Mouse (Mus musculus): ENCODE results near the gene Cpt1c. TPM values are rescaled to one million over a fixed set of nuclear protein-coding genes. Genes with fewer than 3 reads are reported as not detected.

Gene Cpt1c
- total RNA-seq, 2 experiments from 2014 or later = 10.3 to 10.8 TPM

DNA sequence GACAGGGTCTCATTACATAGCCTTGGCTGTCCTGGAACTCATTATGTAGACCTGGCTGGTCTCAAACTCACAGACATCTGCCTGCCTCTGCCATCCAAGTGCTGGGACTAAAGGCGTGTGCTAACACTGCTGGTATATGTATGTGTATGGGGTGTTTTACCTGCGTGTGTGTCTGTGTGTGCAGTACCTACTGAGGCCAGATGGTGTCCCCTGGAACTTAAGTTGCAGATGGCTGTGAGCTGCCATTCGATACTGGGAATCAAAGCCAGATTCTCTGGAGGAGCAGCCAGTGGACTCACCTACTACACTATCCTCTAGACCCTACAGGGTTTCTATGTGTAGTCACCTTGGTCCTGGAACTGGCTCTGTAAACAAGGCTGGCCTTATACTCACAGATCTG lies 49.2 kb downstream of the Cpt1c start:
- DNase-seq (ENCODE audit: low spot score in 2 of 2) = no peak

DNA sequence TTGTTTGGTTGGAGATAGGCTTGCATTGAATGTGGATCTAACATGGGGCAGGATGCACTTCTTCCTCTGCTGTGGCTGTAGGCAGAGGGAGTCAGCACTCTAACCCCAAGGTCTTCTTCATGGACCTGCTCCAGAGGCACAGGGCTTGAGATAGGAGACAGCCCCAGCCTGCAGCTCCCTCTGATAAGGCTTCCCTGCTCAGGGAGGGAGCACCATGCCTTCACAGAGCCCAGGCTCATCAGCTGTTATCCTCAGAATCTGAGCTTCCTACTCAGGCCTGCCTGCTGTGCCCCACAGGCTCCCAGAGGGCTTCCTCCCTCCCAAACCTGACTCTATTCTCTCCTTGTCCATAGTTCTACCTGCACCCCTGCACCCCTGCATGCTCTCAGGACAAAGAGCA lies 52.1 kb downstream of the Cpt1c start:
- DNase-seq (ENCODE audit: low spot score in 2 of 2) = no peak

DNA sequence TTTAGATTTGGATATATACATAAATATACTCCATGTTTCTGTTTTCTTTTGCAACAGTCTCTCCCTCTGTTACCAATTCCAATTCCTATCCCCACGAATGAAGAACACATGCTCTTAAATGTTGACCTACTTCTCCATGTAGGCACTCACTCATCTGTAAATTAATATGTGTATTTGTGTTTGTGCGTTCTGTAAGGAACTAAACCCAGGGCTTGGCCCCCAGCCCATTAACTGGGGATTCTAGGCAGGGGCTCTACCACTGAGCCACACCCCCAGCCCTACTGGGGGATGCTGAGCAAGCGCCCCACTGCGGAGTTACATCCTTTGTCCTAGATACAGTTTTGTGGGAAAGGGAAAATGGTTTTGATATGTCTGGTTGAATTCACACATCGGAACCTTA lies 55.5 kb downstream of the Cpt1c start:
- DNase-seq (ENCODE audit: low spot score in 2 of 2) = no peak

DNA sequence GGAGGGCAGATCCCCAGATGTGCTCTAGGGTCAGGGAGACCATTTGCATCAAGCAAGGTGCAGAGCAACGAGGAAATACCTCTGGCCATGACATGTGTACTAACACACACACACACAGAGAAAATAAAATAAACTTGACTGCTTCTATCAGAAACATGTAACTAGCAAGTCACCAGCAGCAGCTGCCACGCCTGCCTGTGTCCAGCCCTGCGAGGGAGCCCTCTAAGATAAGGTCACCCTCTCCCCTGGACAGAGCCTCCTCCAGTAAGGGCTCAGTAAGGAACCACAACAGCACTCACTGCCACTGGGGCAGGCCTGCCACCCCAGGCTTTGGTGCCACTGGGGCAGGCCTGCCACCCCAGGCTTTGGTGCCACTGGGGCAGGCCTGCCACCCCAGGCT lies 56.4 kb downstream of the Cpt1c start:
- no peak for DNase-seq (ENCODE audit: low spot score in 2 of 2)

DNA sequence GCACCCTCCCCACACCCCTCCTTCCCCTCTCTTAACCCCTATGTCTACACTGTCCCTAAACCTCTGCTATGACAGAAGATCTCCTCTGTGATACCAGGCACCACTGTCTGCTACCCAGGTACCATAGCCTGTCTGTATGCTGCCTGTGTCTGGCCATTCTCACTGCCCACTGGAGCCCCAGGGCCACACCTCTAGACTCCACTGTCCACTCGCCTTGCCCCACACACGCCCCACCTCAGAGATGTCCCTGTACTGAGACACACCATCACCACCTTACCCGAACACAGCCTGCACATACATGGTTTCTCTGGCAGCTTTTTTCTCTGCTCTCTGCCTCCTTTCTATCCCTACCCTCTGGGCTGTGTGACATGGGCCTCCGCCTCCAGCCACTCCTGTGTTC lies 57.8 kb downstream of the Cpt1c start:
- DNase-seq (ENCODE audit: low spot score in 2 of 2) = no peak

DNA sequence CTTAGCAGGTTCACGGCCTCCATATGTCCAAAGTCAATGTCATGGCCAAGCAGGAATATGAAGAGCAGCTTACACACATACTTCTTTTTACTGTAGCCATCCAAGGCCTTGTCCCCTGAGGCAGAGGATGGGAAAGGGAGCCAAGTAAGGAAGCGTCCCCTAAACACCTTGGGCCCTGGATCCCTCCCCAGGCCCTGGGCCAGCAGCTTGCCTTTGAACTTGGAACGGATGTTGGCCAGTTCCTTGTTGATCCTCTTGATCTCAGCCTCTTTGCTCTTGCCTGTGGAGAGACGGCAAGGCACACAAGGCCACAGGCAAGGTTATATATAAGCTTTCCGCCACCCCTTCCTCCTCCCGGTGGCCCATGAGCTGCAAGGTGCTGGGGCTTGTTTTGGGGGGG lies 58.5 kb downstream of the Cpt1c start:
- DNase-seq (ENCODE audit: low spot score in 2 of 2) = no peak

DNA sequence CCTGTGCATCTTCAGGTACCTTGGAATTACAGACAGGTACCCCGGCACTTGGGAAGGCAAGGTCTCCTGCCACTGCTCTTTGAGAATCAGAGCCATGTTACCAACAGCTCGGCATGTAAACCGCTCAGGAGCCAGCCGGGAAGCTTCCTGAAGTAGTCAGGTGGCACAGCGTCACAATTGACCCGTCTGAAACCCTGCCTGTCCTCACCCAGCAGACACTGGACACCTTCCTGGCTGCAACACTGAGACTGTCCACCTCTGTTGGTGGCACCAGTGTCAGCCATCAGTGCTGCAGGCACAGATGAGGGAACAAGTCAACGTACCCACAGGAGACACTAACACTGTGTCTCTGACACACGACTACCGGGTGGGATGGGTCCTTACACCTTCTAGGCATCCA lies 59.3 kb downstream of the Cpt1c start:
- no peak for DNase-seq (ENCODE audit: low spot score in 2 of 2)

DNA sequence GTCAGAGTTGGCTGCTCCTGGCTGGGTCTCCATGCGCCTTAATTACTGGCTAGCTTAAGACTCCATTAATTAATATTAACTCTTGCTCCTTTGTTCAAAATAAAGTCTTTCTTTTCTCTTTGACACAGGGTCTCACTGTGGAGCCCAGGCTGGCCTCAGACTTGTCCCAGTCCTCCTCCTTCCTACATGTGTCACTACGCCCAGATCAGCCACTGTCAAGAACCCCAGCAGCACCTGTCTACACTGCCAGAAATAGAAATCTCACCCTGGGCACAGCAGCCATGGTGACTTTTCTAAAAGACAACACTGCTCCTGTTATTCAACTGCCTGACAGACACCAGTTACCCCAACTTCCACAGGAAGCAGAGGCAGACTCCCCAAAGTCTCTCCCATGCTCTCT lies 60.3 kb downstream of the Cpt1c start:
- DNase-seq (ENCODE audit: low spot score in 2 of 2) = no peak

Small RNA genes lying within 50 kb of the gene (microRNA-seq; reads per million reads assigned to microRNA genes)
- gene Mir7054 = not detected

Other genes with a start within 250 kb of the Cpt1c start
- gene Vrk3, start 226.4 kb downstream of the Cpt1c start, total RNA-seq (2021) = 10 to 100 TPM; 18.9 to 20.7 TPM
- gene Zfp473, start 223.8 kb downstream of the Cpt1c start, total RNA-seq (2021) = under 1 TPM; 0.32 to 0.41 TPM
- gene Nup62, start 158.8 kb downstream of the Cpt1c start, total RNA-seq (2021) = 10 to 100 TPM; 49.4 to 53.1 TPM
- 1 to 10 TPM; 1.6 to 1.8 TPM for gene Il4i1, start 158.5 kb downstream of the Cpt1c start, total RNA-seq (2021)
- gene Atf5, start 158.2 kb downstream of the Cpt1c start, total RNA-seq (2021) = 10 to 100 TPM; 55.6 to 62.2 TPM
- 100 to 1,000 TPM in 1 of 2 experiments, 10 to 100 TPM in 1; 92.4 to 103 TPM for gene Akt1s1, start 125.9 kb downstream of the Cpt1c start, total RNA-seq (2021)
- gene Tbc1d17, start 125.8 kb downstream of the Cpt1c start, total RNA-seq (2021) = 10 to 100 TPM; 56.5 to 63.4 TPM
- 10 to 100 TPM; 18.6 to 20.5 TPM for gene Pnkp, start 117.7 kb downstream of the Cpt1c start, total RNA-seq (2021)
- gene Ptov1, start 105.1 kb downstream of the Cpt1c start, total RNA-seq (2021) = 100 to 1,000 TPM; 332 to 346 TPM
- gene Med25, start 82.1 kb downstream of the Cpt1c start, total RNA-seq (2021) = 10 to 100 TPM; 63.8 to 67.6 TPM
- gene Fuz, start 78.8 kb downstream of the Cpt1c start, total RNA-seq (2021) = 10 to 100 TPM; 16.1 to 18.4 TPM
- gene Ap2a1, start 45.4 kb downstream of the Cpt1c start, total RNA-seq (2021) = 10 to 100 TPM; 84.8 to 88.9 TPM
- gene Tsks, start 31.6 kb downstream of the Cpt1c start, total RNA-seq (2021) = not detected
- 100 to 1,000 TPM; 318 to 331 TPM for gene Prmt1, start 11.7 kb upstream of the Cpt1c start, total RNA-seq (2021)
- 10 to 100 TPM; 46.0 to 50.4 TPM for gene Irf3, start 22.8 kb upstream of the Cpt1c start, total RNA-seq (2021)
- gene Bcl2l12, start 23.9 kb upstream of the Cpt1c start, total RNA-seq (2021) = 10 to 100 TPM; 21.5 to 22.0 TPM
- gene Scaf1, start 41.5 kb upstream of the Cpt1c start, total RNA-seq (2021) = 10 to 100 TPM; 74.1 to 76.0 TPM
- 100 to 1,000 TPM; 119 to 123 TPM for gene Rras, start 43.1 kb upstream of the Cpt1c start, total RNA-seq (2021)
- 10 to 100 TPM; 63.9 to 65.2 TPM for gene Prr12, start 78.0 kb upstream of the Cpt1c start, total RNA-seq (2021)
- gene Nosip, start 87.6 kb upstream of the Cpt1c start, total RNA-seq (2021) = 10 to 100 TPM; 47.3 to 48.3 TPM
- gene Prrg2, start 87.8 kb upstream of the Cpt1c start, total RNA-seq (2021) = 10 to 100 TPM; 11.7 to 12.3 TPM
- 100 to 1,000 TPM; 172 to 192 TPM for gene Rcn3, start 117.4 kb upstream of the Cpt1c start, total RNA-seq (2021)
- 10 to 100 TPM; 84.6 to 87.3 TPM for gene Fcgrt, start 129.0 kb upstream of the Cpt1c start, total RNA-seq (2021)
- gene Rps11, start 149.6 kb upstream of the Cpt1c start, total RNA-seq (2021) = 1,000 to 10,000 TPM in 1 of 2 experiments, 100 to 1,000 TPM in 1; 985 to 1,047 TPM
- 1,000 to 10,000 TPM; 1,483 to 1,628 TPM for gene Rpl13a, start 153.9 kb upstream of the Cpt1c start, total RNA-seq (2021)
- under 1 TPM in 1 of 2 experiments, not detected in 1; 0.34 TPM for gene Gm45713, start 161.4 kb upstream of the Cpt1c start, total RNA-seq (2021)
- gene Flt3l, start 161.6 kb upstream of the Cpt1c start, total RNA-seq (2021) = 1 to 10 TPM; 2.4 to 5.1 TPM
- gene Pih1d1, start 179.5 kb upstream of the Cpt1c start, total RNA-seq (2021) = 10 to 100 TPM; 52.1 to 59.3 TPM
- gene Aldh16a1, start 179.7 kb upstream of the Cpt1c start, total RNA-seq (2021) = 10 to 100 TPM; 34.8 to 51.6 TPM
- 1 to 10 TPM; 2.6 to 3.0 TPM for gene Slc17a7, start 189.1 kb upstream of the Cpt1c start, total RNA-seq (2021)
- under 1 TPM; 0.34 to 0.42 TPM for gene Gfy, start 204.7 kb upstream of the Cpt1c start, total RNA-seq (2021)
- not detected for gene Pth2, start 206.1 kb upstream of the Cpt1c start, total RNA-seq (2021)
- 1 to 10 TPM; 3.2 to 4.9 TPM for gene Ccdc155, start 230.0 kb upstream of the Cpt1c start, total RNA-seq (2021)
- not detected for gene Dkkl1, start 237.3 kb upstream of the Cpt1c start, total RNA-seq (2021)
- 10 to 100 TPM; 40.0 to 51.4 TPM for gene Tead2, start 240.9 kb upstream of the Cpt1c start, total RNA-seq (2021)